Mouse (Mus musculus): ENCODE results near the gene Plekhm2.
A peak's percentile ranks its signal among the peaks of the same experiment; 100 is the strongest.

Gene Plekhm2

DNA sequence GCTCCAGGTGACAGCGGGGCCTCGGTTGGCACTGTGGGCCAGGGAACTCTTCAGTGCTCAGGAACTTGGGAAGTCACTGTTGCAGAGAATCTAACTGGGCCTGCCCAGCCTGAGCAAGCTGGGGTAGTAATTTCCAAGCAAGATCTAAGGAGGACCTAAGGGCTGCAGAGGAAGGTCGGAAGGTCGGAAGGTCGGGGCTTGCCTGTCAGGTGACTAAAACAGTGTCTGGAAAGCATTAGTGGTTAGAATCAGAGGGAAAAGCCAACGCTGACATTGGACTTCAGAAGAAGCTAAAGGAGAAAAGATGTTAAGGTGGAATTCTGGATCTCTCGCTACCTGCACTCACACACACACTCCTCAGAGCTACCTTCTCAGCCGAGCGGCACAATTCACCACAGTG is 28.7 kb downstream of the Plekhm2 start:
- no peak for DNase-seq (ENCODE audit: extremely low spot score, low spot score)

DNA sequence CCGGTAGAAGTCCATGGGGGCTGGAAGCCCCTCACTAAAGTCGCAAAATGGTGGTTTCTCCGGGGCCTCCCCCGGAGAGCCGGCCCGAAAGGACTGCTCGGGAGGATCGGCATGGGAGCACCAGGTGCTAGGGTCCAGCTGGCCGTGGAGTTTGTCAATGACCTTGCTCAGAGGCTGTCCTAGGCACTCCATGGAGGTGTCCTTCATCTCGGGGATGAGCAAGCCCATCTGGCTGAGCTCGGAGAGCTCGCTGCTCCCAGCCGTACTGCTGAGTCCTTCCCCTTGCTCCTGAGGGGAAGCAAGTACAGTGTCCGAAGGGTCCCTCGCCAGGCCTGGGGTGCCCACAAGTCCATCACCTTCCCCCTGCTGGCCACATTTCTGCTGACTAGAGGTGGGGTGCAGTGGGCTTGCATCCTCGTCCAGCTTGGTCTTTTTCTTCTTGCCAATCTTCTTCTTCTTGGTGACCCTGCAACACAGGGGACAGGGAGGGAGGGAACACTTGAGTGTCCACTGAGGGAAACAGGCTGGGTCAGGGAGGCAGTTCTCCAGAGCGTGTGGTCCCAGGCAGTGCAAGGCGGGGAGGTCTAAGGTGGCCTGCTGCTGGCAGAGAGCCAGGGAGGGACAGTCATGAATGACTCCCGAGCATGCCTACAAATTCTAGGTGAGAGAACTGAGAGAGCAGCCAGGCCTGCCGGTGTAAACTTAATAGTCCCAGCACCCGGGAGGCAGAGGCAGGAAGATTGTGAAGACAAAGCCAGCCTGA is 32.4 kb downstream of the Plekhm2 start:
- DNase-seq (ENCODE audit: extremely low spot score, low spot score), result no peak

DNA sequence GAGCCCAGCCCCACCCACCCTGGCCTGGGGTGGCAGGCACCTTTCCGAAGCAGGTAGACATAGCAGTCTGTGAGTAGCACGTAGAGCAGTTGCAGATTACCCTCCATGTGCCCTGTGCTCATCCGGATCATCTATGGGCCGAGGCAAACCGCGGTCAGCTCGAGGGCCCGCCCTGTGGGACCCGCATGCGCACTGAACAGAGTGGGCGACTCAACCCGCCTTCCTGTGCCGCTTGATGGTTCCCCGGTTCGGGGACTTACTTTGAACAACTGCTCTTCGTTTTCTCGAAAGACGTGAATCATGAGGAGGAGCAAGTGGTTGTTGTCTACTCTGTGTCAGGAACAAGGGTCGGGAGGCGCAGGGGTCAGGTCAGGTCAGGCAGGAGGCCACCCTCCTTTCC is 33.4 kb downstream of the Plekhm2 start:
- no peak for DNase-seq (ENCODE audit: extremely low spot score, low spot score)

DNA sequence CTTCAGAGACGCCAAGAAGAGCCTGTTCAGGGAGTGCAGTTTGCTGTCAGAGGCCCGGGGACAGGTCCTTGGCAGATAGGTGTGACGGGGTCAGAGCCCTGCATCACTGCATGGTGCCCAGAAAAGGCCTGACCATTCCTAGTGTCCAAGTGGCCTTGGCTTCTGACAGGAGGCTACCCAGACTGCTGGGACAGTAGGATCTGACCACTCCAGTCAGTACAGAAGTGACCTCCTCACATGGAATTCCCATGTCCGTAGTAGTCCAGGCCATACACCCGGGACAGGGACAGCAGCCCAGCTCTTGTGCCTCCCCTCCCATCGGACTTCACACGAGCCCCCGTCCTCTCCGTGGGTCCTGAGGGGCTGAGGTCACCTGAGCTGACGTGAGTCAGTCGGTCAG is 34.7 kb downstream of the Plekhm2 start:
- no peak for DNase-seq (ENCODE audit: extremely low spot score, low spot score)

DNA sequence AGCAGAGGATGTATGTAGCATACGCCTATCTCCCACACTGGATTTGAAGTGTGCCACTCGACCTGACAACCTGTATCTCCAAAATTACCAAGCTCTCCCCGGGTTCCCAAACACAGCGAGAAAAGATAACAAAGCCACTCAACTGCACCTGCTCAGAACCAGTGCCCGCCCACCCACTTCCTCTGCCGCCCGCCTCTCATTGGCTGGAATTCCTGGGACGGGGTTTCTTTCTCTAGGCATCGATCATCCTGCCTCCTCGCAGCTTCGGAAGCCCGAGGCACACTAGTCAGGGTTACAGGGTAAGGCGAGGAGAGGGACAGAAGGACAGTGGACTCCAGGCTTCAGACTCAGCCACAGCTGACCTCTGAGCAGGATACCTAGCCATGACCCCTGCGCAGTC is 36.0 kb downstream of the Plekhm2 start:
- DNase-seq (ENCODE audit: extremely low spot score, low spot score), result no peak

DNA sequence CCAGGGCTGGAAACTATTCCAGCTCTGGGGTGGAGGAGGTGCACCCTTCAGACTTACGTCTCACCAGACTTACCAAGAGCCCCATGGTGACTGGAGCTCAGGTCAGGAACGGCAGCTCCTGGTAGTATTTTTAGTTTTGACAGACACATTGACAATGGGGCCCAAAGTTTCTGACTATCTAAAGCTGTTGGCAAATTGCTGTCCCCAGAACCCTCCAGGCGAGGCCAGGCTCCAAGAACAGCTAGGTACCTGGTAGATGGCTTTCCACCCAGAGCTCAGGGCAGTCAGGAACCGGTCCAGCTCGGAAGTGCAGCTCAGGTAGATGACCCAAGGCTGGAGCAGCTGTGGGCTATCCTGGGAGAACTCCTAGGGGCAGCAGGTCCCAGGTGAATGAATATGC is 37.2 kb downstream of the Plekhm2 start:
- no peak for DNase-seq (ENCODE audit: extremely low spot score, low spot score)

DNA sequence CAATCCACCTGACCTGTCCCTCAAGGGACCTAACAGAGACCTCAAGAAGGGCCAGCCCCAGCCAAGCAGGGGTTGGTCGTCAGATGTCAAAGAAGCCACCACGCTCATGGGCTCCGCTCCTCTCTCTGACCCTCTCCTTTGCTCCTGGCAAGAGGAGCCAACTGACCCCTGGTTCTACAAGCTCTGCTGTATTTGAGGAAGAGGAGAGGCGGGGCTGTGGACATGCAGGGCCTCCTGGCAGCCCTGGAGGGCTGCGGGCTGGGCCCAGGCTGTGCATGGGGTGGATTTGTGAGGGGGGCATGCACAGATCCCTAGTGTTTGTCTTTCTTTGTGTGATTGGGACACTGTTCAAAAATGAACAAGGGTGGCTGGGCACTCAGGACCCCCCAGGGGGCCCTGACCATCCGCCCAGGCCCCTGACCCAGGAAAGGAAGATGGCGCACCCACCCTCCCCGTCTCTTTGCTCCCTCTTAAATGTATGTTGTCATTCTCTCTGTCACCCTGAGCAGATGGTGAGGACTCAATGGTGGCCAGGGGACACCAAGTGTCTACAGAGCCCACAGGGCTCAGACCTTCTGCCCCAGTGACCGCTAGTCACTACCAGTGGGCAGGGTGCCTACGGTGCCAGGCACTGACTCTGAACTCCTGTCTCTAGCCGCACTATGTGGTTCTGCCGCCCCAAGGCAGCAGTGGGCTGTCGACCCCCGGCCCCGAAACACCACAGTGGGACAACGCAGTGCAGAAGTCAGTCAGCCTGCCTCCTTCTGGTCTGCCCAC is 38.7 kb downstream of the Plekhm2 start:
- DNase-seq (ENCODE audit: extremely low spot score, low spot score), result no peak

DNA sequence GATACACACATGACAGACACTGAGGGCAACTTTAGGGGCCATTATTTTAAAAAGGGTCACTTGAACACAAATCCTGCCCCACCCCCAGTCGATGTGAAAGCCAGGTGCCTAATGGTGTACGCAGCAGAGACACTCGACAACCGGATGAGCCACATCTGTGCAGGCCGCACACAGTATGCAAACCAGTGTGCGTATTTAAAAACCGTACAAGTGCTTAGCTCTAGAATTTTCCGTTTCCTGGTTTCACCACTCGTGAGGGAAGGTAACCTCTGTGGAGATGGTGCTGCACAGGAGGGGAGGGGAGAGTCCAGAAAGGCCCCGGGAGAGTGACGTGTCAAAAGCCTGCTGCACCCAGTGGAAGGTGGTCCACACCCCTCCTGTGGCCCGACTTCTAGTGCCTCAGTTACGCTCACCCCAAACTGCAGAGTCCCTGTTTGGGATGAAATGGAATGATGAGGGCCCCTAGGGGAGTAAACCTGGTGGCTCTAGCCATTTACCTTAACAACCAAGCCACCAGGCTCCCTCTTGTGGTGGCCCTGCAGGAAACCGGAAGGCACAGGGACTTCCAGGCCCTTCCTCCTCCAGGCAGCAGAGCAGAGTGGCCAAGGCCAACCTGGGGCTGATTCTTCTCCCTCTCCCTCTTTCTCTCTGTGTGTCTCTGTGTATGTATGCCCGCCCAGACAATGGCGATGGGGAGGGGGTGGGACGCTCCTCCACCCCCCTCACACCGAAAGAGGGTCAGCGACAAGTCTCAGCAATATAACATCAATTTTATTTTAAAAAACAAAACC is 39.5 kb downstream of the Plekhm2 start:
- no peak for DNase-seq (ENCODE audit: extremely low spot score, low spot score)

DNA sequence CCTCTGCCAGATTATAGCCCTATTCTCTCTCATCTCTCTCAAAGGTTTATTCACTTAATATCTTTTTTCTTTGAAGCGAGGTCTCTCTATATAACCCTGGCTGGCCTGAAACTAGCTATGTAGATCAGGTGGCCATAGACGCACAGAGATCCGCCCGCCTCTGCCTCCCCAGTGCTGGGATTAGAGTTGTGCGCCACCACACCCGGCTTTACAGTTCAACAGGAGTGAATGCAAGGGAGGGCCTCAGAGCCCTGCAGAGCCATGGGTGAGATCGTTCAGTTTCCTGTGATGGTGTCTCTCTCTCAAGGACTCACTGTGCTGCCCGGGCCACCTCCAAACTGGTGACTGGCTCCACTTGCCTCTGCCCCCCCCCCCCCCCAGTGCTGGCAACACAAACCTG is 40.6 kb downstream of the Plekhm2 start:
- no peak for DNase-seq (ENCODE audit: extremely low spot score, low spot score)

DNA sequence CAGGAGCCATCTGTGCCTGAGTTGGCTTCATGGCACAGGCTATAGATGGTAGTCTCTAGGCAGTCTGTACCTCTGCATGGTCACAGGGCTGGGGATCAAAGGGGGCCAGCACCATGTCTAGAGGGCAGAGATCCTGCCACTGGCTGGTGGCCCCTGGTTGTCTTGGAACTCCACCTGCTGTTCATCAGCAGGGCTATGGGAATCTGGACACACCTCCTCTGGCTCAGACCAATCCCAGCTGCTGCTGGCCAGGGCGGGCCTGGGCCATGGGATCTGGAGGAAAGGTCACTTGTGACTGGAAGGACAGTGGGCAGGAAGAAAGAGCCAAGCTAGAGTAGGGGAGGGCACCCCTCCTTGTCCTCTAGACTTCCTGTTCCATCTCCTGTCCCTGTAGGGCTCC is 41.0 kb downstream of the Plekhm2 start, which contains the start of gene Slc25a34:
TSS of gene Slc25a34 (minus strand) at position 156 of the 400 bp plus-strand sequence.
- no peak for DNase-seq (ENCODE audit: extremely low spot score, low spot score)

DNA sequence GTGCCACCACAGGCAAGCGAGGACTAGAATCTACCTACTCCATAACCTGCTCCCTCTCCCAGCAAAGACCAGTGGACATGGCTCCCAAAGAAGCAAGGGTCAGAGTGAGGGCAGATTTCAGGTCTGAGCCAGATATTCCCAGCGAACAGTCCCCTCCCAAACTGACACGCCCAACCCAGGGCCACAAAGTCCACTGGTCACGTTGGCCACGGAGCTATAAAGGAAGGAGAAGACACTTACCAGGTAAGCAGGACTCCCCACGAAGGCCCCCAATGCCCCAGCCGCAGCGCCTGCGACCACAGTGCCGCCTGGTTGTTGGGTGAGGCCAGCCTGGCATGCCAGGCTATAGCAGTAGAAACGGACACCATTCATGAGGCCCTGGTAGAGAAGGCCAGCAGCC is 41.7 kb downstream of the Plekhm2 start:
- DNase-seq (ENCODE audit: extremely low spot score, low spot score), result no peak

DNA sequence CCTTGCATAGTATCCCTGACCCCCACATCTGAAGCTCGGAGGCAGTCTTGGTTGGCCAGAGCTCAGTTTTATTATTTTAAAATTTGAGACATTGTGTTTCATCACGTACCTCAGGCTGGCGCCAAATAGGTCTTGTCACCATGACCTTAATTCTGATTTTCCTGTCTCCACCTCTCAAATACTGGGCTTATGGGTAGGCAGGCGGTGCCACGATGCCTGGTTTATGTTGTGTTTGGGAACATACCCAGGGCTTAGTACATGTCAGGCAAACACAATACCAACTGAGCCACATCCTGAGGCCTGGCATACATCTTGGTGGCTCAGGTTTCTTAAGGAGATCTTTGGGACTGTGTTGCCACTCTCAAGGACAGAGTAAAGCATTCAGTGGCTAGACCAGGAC is 42.1 kb downstream of the Plekhm2 start:
- no peak for DNase-seq (ENCODE audit: extremely low spot score, low spot score)

DNA sequence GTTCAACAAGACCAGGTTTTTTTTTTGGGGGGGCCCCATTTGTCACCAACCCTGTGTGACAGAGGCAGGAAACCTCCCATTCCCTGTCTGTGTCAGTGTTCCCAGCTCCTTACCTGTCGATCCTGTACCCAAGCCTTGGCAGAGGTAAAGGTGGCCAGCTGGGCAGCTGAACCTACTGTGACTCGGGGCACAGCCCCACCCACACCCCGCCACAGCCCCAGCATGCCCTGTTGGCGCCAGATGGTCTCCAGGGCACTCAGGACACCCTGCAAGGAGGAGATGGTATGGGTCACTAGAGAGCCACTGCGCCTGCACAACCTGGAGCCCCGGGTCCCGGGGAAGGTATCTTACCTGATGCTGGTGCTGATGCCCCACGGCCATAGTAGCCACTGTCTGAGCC is 42.6 kb downstream of the Plekhm2 start:
- DNase-seq (ENCODE audit: extremely low spot score, low spot score), result no peak

DNA sequence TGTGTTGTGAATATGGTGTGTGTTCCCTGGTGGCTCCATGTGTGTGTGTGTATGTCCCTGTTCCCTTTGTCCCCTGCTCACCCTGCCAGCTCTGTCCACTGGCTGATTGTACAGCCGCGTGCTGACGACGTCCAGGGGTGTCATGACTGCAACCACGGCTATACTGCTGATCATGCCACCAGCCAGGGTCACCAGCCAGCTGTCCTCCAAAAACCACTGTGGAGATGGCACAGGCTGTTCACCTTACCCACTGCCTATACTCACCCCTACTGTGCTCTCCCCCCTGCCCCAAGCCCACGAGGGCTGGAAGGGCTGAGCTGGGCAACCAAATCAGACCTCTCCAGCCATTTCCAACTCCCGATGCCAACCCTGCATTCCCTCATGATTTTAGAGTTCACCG is 43.4 kb downstream of the Plekhm2 start:
- DNase-seq (ENCODE audit: extremely low spot score, low spot score), result no peak

DNA sequence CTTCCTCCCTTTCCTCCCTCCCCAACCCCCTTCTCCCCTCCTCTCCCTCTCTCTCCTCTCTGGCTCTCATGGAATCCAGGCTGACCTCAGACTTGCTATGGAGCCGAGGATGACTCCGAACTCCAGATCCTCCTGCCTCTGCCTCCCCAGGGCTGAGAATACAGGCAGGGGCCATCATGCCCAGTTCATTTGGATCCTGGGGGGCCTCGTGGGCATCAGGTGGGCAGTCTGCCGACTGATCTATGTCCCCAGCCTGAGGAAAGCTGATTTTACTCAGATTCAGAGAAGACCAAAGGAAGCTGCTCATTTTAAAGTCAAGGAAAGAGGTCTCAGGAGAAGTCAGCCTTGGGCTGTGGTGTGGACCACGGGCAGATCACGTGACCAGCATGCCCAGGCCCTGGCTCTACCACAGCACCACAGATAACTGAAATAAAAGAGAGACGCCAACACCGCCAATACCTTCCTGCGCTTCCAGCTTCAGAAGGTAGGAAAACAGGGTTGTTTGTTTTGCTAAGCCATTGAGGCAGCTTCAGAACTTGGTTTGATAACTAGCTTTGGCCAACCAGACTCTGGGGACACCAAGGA is 45.3 kb downstream of the Plekhm2 start:
- no peak for DNase-seq (ENCODE audit: extremely low spot score, low spot score)

DNA sequence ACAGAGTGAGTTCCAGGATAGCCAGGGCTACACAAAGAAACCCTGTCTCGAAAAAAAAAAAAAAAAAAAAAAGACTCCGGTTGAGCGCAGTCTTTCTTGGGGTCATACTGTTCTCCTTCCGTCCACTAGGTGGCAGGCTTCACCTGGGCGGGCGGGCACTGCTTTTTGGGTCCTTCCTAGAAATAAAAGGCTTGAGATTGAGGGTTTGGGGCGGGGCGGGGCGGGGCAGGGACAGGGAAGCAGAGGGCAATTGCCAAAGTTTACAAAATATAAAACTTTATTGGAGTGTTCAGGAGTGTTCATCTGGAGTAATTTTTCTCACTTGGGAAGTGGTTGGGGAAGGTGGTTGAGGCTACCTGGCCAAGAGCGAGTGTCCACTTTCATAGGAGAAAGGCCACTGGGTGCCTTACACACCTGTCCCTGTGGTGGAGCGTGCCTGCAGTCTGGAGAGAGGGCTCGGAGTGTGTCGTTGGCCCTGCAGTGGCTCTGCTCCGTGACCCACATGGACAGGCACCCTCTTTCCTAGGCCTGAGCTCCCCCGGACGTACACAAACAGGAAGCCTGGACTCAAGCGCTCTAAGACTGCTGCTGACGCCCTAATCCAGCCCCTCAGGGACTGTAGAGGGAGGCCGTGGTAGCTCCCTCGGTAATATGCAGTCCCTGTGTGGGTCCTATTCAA is 46.0 kb downstream of the Plekhm2 start, which contains the start of gene Tmem82:
TSS of gene Tmem82 (minus strand) at position 69 of the 679 bp plus-strand sequence.
- DNase-seq (ENCODE audit: extremely low spot score, low spot score), result peak; percentile 59

DNA sequence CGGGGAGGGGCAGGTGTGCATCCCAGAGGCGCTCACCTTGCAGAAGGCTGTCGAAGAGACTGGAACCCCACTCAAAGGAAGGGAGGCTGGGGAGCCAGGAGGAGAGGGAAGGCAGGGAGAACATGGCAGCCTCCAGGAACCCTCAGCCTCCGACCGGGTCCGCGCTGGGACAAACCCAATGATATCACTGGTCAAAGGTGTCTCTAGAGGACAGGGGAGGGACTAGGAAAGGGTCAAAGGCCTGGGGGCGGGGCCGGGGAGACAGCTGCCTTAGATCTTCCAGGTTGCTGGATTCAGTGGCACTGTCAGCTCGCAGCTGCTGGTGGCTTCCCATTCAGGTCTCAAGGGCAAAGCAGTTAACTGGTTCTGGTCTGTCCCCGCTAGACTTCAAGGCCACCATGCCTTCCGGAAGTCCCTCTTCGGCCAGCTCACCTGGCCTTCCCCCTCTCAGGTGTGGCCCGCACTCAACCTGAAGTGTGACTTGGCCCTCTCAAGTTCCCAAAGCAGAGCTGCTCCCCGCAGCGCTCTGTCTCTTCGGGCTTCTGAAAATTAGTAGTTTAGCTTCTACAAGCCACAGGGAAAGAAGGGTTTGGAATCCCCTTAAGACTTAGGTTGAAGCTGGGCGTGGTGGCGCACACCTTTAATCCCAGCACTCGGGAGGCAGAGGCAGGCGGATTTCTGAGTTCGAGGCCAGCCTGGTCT is 46.7 kb downstream of the Plekhm2 start:
- DNase-seq (ENCODE audit: extremely low spot score, low spot score), result peak; percentile 54

DNA sequence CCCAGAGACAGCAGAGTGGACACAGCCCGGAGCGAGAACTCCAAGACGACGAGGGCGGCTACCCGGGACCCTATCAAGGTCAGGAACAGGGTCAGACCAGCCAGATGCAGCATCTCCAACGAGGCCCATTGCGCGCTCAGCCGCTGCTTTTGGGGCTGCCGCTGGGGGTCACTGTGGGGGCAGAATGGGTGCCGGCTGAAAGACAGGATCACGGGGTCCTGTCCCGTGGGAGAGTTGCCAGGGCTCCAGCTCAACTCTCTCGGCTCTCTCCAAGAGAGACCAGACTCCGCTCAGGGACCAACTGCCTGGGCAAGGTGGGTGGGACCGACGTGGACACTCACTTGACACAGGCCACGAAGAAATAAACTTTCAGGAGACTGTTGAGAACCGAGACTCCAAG is 47.4 kb downstream of the Plekhm2 start:
- peak; percentile 61 for DNase-seq (ENCODE audit: extremely low spot score, low spot score)

DNA sequence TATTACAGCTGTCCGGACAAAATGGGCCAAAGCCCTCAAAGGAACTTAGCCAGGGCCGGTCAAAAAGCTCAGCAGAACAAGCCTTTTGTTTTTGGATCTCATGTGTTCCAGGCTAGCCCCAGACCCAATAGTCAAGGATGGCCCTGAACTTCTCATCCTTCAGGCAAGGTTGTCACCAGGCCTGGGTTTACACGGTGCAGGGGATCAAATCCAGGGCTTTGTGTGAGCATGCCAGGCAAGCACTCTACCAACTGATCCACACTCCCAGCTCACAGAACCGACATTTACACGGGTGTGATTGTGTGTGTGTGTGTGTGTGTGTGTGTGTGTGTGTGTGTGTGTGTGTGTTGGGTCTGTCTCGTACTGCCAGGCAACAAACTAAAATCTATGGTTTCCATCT is 47.9 kb downstream of the Plekhm2 start:
- DNase-seq (ENCODE audit: extremely low spot score, low spot score), result no peak

DNA sequence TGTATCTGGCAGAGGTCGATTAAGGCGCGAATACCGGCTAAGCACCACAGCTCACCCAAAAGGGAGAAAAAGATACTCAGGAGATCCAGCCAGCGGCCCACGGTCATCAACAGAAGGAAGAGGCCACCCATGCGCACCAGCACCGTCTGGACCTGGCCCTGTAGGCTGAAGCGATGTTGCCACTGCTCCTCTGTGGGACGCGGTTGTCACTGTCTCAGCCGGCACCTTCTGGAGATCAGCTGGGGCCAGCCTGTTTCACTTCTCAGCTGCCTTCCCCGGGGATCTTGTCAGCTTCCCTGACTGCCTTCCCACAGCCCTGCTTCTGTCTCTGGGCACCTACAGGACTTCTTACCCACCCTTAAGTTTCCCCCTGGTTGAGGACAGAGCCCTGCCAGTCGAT is 49.8 kb downstream of the Plekhm2 start:
- no peak for DNase-seq (ENCODE audit: extremely low spot score, low spot score)

Data from neural tube, embryonic 10.5 days (tissue).